Mouse (Mus musculus) liver, adult (tissue): ENCODE data around the gene Eva1b.
A peak's percentile ranks its signal among the peaks of the same experiment; 100 is the strongest.

Source experiments
- GATA4 ChIP-seq: IDR thresholded peaks from 2 replicates; pipeline ENCODE4 v1.6.1; 2014; ENCODE audit warnings: mild to moderate bottlenecking, low read length; ENCODE audit not compliant: insufficient replicate concordance

Eva1b gene

DNA sequence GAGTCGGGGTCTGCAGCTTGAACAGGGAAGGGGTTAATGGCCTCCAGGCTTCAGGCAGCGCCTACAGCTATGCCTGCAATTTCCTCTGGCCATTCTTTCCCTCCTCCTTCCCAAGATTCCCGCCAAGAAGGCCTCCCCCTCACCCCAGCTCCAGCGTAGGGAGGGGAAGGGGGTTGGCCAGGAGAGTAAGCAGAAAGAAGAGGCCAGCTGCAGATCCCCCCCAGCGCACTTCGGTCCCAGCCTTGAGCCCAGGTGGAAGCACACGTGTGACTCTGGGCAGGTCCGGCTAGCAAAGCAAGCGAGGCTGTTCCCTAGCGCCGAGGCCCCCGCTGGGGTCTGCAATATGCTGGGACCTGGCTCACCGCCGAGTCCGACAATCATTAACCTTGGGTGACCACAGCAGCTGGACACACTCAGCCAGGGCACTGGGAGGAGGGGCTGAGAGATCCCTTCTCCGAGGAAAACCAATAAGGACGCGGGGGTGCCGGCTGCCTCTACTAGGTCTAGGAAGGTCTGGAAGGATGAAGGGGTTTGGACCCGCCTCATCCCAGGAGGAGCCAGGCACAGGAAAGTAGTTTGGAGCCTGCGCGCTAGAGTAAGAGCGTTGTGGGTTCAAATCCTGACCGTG is at the start of gene Eva1b:
Gene Eva1b, plus strand, starts transcription at position 212 of the 628 bp plus-strand sequence.
- no peak for TF ChIP-seq GATA4

DNA sequence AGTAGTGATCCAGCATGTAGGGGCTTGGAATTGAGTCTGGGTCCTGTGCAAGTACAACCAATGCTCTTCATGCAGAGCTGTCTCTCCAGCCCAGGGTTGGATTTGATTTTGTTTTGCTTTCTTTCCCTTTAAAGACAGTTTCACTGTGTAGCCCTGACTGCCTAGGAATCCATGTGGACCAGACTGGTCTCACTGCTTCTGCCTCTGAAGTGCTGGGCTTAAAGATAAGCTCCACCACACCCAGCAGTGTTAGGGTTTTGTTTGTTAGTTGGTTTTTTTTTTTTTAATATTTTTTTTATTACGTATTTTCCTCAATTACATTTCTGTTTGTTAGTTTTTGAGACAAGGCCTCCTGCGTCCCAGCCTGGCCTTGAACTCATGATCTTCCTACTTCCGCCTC is 48.2 kb upstream of the Eva1b start:
- TF ChIP-seq GATA4 = no peak

DNA sequence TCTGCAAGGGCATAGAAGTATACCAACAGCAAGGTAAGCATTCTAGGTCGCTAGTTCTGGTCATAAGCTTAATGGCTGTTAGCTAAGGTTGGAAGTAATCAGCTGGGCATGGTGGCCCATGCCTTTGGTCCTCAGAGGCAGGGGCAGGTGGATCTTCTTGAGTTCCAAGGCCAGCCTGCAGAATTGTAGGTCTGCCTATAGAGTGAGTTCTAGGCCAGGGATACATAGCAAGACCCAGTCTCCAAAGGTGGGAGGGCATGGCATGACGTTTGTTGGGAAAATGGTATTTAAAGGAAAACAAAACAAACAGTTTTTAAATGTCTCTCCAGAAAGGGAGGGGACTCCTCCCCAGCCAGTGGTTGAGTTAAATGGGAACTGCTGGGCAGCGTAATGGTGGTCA is 46.8 kb upstream of the Eva1b start:
- no peak for TF ChIP-seq GATA4

DNA sequence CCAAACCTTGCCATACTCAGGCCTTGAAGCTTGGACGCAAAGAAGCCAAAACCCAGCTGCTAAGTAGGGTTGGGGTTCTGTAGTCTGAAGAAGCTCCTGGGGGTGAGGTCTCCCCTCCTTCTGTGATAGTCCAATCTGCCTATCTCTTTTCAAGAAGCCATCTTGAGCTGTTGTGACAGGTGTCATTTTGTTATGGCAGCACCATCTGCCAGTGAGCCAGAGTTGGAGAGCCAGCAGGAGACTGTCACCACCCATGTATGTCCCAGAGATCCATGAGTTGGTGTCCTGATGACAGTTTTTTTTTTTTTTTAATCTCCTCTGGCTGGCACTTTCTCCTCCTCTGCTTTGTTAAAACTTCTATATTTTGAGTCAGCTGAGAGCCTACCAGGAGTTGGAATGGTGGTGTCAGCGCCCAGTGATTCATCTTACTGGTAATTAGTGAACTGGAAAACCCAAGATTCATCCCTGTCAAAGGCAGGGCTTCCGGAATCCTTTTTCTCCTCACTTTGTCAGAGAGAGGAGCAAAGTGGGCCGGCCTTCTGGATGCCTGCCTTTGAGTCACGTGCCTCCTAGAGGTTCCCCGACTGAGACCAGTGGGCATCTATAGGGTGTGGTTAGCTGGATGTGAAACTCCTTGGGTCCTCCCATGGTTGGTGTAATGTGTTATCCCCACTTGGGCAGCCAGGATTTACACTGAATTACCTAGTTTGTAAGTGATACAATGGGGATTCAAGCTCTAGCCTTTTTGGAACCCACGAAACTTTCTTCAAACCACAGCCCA is 45.3 kb upstream of the Eva1b start:
- TF ChIP-seq GATA4 = no peak

DNA sequence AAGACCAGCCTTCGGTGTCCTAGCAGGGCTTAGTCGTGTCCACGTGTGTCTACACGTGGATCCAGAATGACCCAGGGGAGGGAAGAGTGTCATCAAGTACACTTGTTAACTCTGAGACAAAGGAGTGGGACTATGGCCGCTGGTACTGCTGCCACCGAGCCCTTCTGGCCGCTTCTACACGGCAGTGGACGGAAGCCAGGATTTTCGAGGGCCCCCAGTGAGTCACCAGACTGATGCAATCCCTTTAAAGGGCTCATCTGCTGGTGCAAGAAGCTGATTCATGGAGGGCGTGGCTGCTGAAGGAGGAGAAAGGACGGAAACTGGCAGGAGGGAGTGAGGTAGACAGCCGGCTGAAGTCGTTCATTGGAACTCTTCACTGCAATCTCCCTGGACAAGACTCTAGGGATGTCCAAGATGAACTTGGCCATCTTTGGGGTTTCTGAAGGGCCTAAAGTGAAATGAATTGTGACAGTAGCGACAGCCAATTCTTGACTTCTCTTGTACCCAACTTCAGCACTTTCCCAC is 44.4 kb upstream of the Eva1b start:
- no peak for TF ChIP-seq GATA4

DNA sequence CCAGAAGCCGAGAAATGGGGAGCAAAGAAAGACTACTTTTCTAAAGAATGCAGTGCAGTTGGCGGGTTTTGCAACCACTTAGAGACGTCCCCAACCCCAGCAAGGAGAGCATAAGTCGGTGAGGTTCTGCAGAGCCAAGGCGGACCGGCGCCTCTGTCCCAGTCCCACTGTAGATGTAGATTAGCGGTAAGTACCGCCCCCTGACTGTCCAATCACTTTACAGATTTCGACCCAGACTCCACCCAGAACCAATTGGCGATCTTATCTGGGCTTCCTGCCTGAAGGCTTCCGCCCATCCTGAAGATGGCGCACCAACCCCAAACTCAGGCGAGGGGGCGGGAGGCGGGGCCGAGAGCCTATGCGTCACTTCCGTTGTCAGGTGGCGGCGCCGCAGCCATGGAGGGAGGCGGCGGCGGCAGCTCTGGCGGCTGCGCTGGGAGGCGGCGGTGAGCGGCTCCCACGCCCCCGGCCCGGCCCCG is 43.9 kb upstream of the Eva1b start, which contains the start of gene Stk40:
Gene Stk40, plus strand, starts transcription at position 368 of the 479 bp plus-strand sequence.
- TF ChIP-seq GATA4 = peak; percentile 98; the same call in 1 of the 2 replicates

DNA sequence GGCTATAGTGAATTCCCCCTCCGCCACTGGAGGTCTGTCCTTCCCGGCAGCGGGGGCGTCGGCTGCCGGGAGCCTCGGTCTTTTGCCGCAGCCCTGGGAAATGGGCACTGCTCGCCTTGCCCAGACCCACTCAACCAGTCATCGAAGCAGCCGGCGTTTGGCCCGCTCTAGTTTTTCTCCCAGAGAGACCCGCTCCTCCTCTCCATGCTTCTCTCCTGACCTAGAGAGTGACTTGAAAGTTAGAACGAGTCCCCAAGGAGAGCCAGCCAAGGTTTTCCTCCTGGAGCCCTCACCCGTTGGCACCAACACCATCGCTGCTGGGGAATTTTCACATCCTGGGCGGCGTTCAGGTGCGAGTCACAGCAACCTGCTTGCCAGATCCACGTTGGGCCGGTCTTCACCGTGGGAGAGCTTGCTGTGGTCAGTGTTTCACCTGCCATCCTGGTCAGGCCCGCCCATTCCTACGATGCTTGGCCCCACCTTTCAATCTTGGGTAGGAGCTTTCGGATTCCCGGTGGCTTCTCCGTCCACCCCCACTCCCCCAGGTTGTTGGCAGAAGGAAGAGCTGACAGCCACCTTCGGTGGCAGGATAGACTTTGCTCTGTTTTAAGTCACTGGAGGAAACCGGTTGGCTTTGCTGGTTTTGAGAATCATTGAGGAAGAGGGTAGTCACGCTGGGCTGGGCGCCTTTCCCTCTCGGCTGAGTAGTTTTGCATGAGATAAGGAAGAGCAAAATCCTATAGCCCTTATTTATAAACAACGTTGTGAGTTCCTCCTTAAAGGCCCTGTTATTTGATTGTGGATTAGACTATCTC is 43.1 kb upstream of the Eva1b start:
- TF ChIP-seq GATA4 = no peak

DNA sequence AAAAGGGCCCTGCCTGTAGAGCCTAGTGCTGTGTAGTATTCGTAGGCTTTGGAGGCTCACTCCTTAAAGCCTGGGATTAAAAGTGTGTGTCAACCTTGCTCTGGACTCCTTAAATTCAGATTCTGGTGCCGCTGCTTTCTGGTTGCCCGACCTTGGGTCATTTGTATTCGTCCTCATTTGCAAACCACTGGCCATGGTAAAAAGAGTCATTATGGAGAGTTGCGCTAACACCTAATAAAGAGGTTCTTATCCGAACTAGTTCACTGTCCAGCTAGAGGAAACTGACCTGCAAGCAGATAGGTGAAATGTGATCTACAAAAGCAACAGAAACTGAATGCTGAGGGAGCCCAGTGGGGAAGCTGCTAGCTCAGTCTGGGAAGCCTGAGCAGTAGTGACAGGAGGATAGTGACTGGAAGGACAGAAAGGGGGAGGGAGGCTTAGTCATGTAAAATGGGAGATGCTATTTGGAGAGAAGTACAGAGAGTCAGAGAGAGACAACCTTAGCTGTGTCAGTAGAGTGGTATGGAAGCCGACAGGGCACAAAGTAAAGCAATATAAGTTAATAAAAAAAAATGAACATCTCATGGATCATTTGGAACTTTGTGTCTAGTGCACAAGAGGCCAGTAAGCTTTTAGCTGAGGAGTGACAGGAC is 42.3 kb upstream of the Eva1b start:
- no peak for TF ChIP-seq GATA4

DNA sequence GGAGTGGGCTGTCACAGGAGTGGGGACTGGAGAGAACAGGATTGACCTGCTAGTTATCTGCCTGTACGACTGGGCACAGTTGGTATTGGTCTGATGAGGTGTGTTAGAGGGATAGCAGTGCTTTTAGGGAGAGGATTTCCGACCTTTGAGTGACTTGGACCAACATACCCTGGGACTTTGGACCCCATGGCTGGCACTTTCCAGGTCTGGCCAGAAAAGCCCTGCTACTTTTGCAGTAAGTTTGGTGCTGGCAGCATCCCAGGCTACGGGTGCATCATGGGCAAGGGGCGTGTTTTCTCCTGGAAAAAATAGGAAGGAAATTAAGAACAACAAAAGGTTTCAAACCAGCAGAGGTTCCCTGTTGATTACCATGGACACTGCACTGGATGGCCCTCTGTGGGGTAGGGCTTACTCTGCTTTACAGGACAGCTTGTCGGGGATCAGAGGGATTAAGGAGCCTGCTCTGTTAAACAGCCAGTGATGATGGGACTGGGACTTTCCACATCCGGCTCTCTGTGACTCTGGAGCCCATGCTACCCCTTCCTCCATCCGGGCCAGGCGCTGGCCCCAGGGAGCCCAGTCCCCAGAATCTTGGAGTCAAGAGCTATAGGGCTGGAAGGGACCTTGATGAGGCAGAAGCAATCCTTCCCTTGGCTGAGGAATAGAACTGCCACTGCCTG is 39.3 kb upstream of the Eva1b start:
- TF ChIP-seq GATA4 = no peak

DNA sequence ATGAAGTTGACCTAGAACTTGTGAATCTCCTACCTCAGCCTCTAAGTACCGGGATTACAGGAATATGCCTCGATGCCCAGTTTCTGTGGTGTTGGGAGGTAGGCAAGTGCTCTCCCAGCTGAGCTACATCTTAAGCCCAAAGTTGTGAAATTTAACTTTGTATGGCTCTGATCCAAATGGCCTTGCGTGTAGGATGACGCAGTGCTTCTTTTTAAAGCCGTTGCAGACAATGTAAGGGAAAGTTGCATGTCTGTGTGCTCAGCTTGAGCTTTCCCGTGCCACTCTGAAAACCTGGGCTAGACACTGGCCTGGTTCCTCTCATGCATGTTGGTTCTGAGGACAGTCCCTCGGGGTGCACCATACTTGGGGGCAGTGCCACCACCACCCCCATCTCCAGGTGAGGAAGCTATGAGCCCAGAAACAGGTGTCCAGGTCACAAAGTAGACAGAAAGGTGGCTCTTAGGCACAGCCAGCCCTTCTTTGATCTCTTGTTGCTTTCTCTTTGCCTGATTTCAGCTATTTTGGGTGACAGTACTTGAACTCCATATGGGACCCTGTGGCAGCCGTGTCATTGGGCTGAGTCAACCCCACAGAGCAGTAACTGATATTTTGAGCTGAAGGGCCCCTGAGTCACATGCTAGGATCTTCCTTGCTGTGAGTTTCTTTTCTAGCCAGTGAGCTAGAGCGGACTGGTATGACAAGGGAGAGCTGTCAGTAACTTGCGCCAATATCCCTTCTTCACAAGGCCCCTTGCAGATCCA is 37.8 kb upstream of the Eva1b start:
- TF ChIP-seq GATA4 = no peak

DNA sequence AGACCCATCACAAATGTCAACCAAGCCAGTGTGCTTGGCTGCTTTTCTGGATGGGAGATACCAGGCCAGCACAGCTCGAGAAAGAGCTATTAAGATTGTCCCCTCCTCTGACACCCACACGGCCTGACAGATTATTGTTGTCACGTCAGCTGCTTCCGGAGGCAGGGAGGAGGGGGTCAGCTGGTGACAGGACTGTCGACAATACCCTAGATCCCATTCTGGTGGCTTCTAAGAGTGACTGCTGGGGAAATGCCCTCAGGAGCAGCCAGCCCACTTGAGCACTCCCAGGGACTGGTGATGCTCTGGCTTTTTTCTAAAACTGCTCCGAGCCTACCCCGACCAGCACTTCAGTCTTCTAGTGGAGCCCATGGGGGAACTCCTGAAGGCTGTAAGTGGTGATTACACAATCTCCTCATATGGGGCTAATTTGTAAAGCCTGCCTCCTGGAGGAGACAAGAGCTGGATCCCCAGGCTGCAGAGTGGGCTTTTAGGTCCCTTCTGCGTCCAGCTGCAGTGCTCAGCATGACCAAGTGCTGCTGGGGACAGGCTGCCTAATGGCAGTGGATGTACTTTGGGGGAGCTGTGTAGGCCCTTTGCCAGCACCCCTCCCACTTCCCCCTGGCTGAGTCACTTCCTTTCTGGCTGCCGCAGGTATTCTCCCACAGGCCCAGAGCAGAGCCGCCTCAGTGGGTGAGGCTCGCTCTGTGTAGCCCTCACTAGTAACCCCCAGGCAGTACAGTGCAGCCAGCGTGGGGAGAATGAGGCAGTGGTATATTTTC is 37.0 kb upstream of the Eva1b start:
- no peak for TF ChIP-seq GATA4

DNA sequence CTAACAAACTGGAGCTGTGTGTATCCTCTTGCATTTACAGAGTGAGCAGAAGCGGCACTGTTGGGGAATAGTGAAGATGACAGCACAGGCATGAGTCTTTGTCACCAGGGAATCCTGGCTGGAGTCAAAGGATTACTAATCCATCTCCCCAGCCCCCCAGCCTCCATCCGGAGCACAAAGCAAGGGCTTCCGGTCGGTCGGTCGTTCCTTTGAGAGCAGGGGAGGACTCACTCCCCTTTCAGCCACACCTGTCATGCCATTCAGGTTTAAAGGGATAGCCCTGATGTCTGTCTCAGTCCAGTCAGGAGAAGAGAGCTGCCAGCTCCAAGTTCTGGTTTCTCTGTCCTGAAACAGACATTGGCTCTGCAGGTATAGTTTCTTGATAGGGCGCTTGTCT is 36.4 kb upstream of the Eva1b start:
- no peak for TF ChIP-seq GATA4

DNA sequence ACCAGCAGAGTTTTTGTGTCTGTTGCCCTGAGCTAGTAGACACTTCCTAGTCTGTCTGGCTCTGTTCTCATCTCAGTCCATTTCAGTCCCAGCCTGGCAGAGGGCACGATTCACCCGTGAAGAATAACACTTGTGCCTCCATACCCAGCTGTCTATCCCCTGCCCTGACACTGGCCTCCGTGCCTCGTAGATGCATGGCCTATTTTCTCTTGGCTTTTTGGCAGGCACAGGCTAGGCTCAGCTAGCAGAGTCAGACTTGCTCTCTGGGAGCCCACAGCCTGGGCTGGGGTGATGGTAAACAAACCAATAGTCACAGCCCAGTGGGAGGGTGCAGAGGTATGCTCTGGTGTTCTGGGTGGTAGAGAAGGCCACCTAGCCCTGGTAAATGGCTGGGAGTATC is 34.3 kb upstream of the Eva1b start:
- no peak for TF ChIP-seq GATA4
